Comparison of ENCODE assay signal across 8 mouse cellular contexts in genomic region chr15:10713626-10714316, GRCm38 (mm10). TPM values are rescaled to one million over a fixed set of nuclear protein-coding genes. Genes with fewer than 3 reads are reported as not detected.
DNase-seq lines count a peak whose midpoint lies in the region; ATAC-seq lines count a peak whose summit lies in the region.

No protein-coding gene starts in this region.

- no peak for ATAC-seq in heart, embryonic 13.5 days (ENCODE audit: extremely low read depth, insufficient number of reproducible peaks, low FRiP score, low TSS enrichment)
- ATAC-seq in midbrain, embryonic 14.5 days (ENCODE audit: low FRiP score, low TSS enrichment) = peak; percentile 61

- H3K36me3 ChIP-seq in heart, embryonic 13.5 days = peaks cover 6% of the 10 kb centered on the region; the same call in 1 of the 2 replicates
- H3K36me3 ChIP-seq in midbrain, embryonic 14.5 days (ENCODE audit: control insufficient read depth, insufficient read depth, low read length) = peaks cover 2% of the 10 kb centered on the region; the same call in 1 of the 2 replicates

- peak overlapping the region; percentile 96 for H3K4me2 ChIP-seq in heart, embryonic 13.5 days
- peak overlapping the region; percentile 97 for H3K4me2 ChIP-seq in midbrain, embryonic 14.5 days (ENCODE audit: low read length)

- H3K27me3 ChIP-seq in heart, embryonic 13.5 days (replicated peaks) = peaks cover 57% of the 10 kb centered on the region
- H3K27me3 ChIP-seq in midbrain, embryonic 14.5 days (ENCODE audit: control insufficient read depth, insufficient read depth, low read length) = no peaks in the 10 kb centered on the region

- peaks cover 12% of the 10 kb centered on the region; the same call in 1 of the 2 replicates for H3K9me3 ChIP-seq in heart, embryonic 13.5 days
- no peaks in the 10 kb centered on the region for H3K9me3 ChIP-seq in midbrain, embryonic 14.5 days (ENCODE audit: control insufficient read depth, low read length)

- peak overlapping the region; percentile 85 for H3K27ac ChIP-seq in heart, embryonic 13.5 days (replicated peaks)
- H3K27ac ChIP-seq in midbrain, embryonic 14.5 days (replicated peaks; ENCODE audit: low read depth, low read length) = peak overlapping the region; percentile 53

- H3K4me1 ChIP-seq in heart, embryonic 13.5 days = peaks cover 10% of the 10 kb centered on the region
- peaks cover 20% of the 10 kb centered on the region for H3K4me1 ChIP-seq in midbrain, embryonic 14.5 days (ENCODE audit: control insufficient read depth, insufficient read depth, low read length)

- peak overlapping the region; percentile 89 for H3K9ac ChIP-seq in heart, embryonic 13.5 days
- peak overlapping the region; percentile 79 for H3K9ac ChIP-seq in midbrain, embryonic 14.5 days (replicated peaks; ENCODE audit: low read length)

- 2% methylated on average over 35 of the region's 35 CpGs for WGBS in heart, embryonic 13.5 days
- WGBS in midbrain, embryonic 14.5 days = 1% methylated on average over 35 of the region's 35 CpGs

- DNase-seq in right cerebral cortex, adult 18-20 months = peak; percentile 3
- DNase-seq in right cerebral cortex, postnatal 25 days = no peak
- peak; percentile 22 for DNase-seq in cerebellum, postnatal 25 days
- peak; percentile 58 for DNase-seq in kidney, postnatal 10 days
- peak; percentile 62 for DNase-seq in midbrain, embryonic 14.5 days
- no peak for DNase-seq in spleen, postnatal 4 days (ENCODE audit: low spot score in 2 of 2)
- no peak for DNase-seq in layer of hippocampus, adult 9-10 months (ENCODE audit: low spot score)

- peak overlapping the region; percentile 71 for H3K4me3 ChIP-seq in heart, embryonic 13.5 days
- peak overlapping the region; percentile 85 for H3K4me3 ChIP-seq in midbrain, embryonic 14.5 days (replicated peaks; ENCODE audit: low read depth, low read length)

RNA-seq across cellular contexts. Expression of gene Rai14, which starts 0.7 kb away (rescaled TPM):
- 15.3 and 17.1 TPM in 2 replicates for polyA plus RNA-seq in heart, embryonic 13.5 days (2015; fragmentation: Nextera tagmentation; extraction: Ambion mirVana)
- polyA plus RNA-seq in midbrain, embryonic 14.5 days (2014; fragmentation: Nextera tagmentation; extraction: Ambion mirVana) = 10.5 and 20.5 TPM in 2 replicates

Comparison
In these comparisons a context has a peak if more than half of its experiments do, and no peak if none do; other contexts are left out.
1. DNase-seq: peak in right cerebral cortex, adult 18-20 months (single experiment), cerebellum, postnatal 25 days (2 of 2), kidney, postnatal 10 days (single experiment) and midbrain, embryonic 14.5 days (single experiment); none in right cerebral cortex, postnatal 25 days (single experiment), spleen, postnatal 4 days (0 of 2) and layer of hippocampus, adult 9-10 months (single experiment).